Mouse (Mus musculus): ENCODE measurements at regions not wholly inside any gene's neighbourhood (a gene's known extent, or its start where the extent isn't known, plus 50 kb on each side); places are given as distances from the start of the nearest gene placed in this dataset.

- DNase-seq (no peak), ATAC-seq (ENCODE audit: low read depth) (no peak)
- Histone ChIP-seq H3K27ac (no peak overlapping the region), H3K36me3 (no peaks in the 10 kb centered on the region), H3K9me3 (replicated peaks) (no peaks in the 10 kb centered on the region), H3K27me3 (no peaks in the 10 kb centered on the region), H3K4me3 (replicated peaks) (no peak overlapping the region), H3K4me1 (replicated peaks) (no peaks in the 10 kb centered on the region), H3K4me2 (no peak overlapping the region), H3K9ac (no peak overlapping the region)
- 72% methylated on average over 4 of the region's 4 CpGs for WGBS (ENCODE audit: insufficient replicate concordance)
Measured at GRCm38 (mm10) chr1:73532316-73532715, 516.6 kb upstream of the Tnp1 start.

- no peak for DNase-seq
- H3K4me2 ChIP-seq: no peak overlapping the region
- no peak overlapping the region for H3K4me3 ChIP-seq (replicated peaks)
- H3K27ac ChIP-seq: no peak overlapping the region
- no peaks in the 10 kb centered on the region for H3K27me3 ChIP-seq
- no peak overlapping the region for H3K9ac ChIP-seq
- no peak for ATAC-seq (ENCODE audit: low read depth)
- H3K4me1 ChIP-seq (replicated peaks): no peaks in the 10 kb centered on the region
- H3K36me3 ChIP-seq: no peaks in the 10 kb centered on the region
- H3K9me3 ChIP-seq (replicated peaks): no peaks in the 10 kb centered on the region
- WGBS (ENCODE audit: insufficient replicate concordance): 40% methylated on average over 3 of the region's 3 CpGs
Measured at GRCm38 (mm10) chr1:73531831-73532230, 516.1 kb upstream of the Tnp1 start.

DNA sequence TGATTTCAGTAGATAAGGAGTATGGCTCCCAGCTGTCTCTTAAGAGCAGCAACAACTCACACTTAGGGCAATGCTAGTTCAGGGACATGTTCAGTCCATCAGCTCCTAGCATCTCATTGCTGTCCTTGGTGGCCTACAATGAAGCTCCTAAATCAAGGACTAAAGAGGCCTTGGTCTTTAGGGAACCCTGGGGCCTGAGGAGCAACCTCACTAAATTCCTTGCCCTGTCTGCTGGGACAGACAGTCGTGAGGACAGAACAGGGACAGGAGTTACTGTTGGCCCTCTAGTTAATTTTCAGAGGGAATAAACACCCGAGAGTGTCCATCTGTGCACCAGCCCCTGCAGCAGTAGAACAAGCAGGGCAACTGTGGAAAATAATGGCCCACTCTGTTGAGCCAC is 514.6 kb upstream of the Tnp1 start:
- 28% methylated on average over 2 of the region's 2 CpGs for WGBS (ENCODE audit: insufficient replicate concordance)
- DNase-seq (no peak), ATAC-seq (ENCODE audit: low read depth) (no peak)
- H3K9ac ChIP-seq: no peak overlapping the region
- no peaks in the 10 kb centered on the region for H3K4me1 ChIP-seq (replicated peaks)
- H3K4me2 ChIP-seq: no peak overlapping the region
- H3K4me3 ChIP-seq (replicated peaks): no peak overlapping the region
- H3K27me3 ChIP-seq: no peaks in the 10 kb centered on the region
- H3K9me3 ChIP-seq (replicated peaks): no peaks in the 10 kb centered on the region
- H3K36me3 ChIP-seq: no peaks in the 10 kb centered on the region
- H3K27ac ChIP-seq: no peak overlapping the region

GRCm38 (mm10) chr1:73528623-73529022 is 512.9 kb upstream of the Tnp1 start:
- Histone ChIP-seq H3K9ac (no peak overlapping the region), H3K36me3 (no peaks in the 10 kb centered on the region), H3K4me3 (replicated peaks) (no peak overlapping the region), H3K27ac (no peak overlapping the region), H3K27me3 (no peaks in the 10 kb centered on the region), H3K4me1 (replicated peaks) (no peaks in the 10 kb centered on the region), H3K9me3 (replicated peaks) (no peaks in the 10 kb centered on the region), H3K4me2 (no peak overlapping the region)
- 47% methylated on average over 1 of the region's 1 CpGs for WGBS (ENCODE audit: insufficient replicate concordance)
- DNase-seq (no peak), ATAC-seq (ENCODE audit: low read depth) (no peak)

- no peaks in the 10 kb centered on the region for H3K36me3 ChIP-seq
- DNase-seq (no peak), ATAC-seq (ENCODE audit: low read depth) (no peak)
- H3K4me3 ChIP-seq (replicated peaks): no peak overlapping the region
- H3K9ac ChIP-seq: no peak overlapping the region
- no peaks in the 10 kb centered on the region for H3K9me3 ChIP-seq (replicated peaks)
- H3K27me3 ChIP-seq: no peaks in the 10 kb centered on the region
- no peaks in the 10 kb centered on the region for H3K4me1 ChIP-seq (replicated peaks)
- no peak overlapping the region for H3K4me2 ChIP-seq
- 62% methylated on average over 8 of the region's 8 CpGs for WGBS (ENCODE audit: insufficient replicate concordance)
- no peak overlapping the region for H3K27ac ChIP-seq
Measured at GRCm38 (mm10) chr1:73516441-73516840, 500.7 kb upstream of the Tnp1 start.

GRCm38 (mm10) chr1:73515781-73516180 is 500.1 kb upstream of the Tnp1 start:
- H3K36me3 ChIP-seq: no peaks in the 10 kb centered on the region
- ATAC-seq (ENCODE audit: low read depth) (no peak), DNase-seq (no peak)
- H3K4me3 ChIP-seq (replicated peaks): no peak overlapping the region
- no peak overlapping the region for H3K9ac ChIP-seq
- 69% methylated on average over 5 of the region's 5 CpGs for WGBS (ENCODE audit: insufficient replicate concordance)
- no peaks in the 10 kb centered on the region for H3K4me1 ChIP-seq (replicated peaks)
- H3K27ac ChIP-seq: no peak overlapping the region
- no peaks in the 10 kb centered on the region for H3K9me3 ChIP-seq (replicated peaks)
- no peak overlapping the region for H3K4me2 ChIP-seq
- H3K27me3 ChIP-seq: no peaks in the 10 kb centered on the region

- ATAC-seq (ENCODE audit: low read depth) (no peak), DNase-seq (no peak)
- Histone ChIP-seq H3K9ac (no peak overlapping the region), H3K4me2 (no peak overlapping the region), H3K4me3 (replicated peaks) (no peak overlapping the region), H3K36me3 (no peaks in the 10 kb centered on the region), H3K9me3 (replicated peaks) (no peaks in the 10 kb centered on the region), H3K27me3 (no peaks in the 10 kb centered on the region), H3K4me1 (replicated peaks) (no peaks in the 10 kb centered on the region), H3K27ac (no peak overlapping the region)
- 56% methylated on average over 5 of the region's 5 CpGs for WGBS (ENCODE audit: insufficient replicate concordance)
Measured at GRCm38 (mm10) chr1:73513822-73514221, 498.1 kb upstream of the Tnp1 start.

DNA sequence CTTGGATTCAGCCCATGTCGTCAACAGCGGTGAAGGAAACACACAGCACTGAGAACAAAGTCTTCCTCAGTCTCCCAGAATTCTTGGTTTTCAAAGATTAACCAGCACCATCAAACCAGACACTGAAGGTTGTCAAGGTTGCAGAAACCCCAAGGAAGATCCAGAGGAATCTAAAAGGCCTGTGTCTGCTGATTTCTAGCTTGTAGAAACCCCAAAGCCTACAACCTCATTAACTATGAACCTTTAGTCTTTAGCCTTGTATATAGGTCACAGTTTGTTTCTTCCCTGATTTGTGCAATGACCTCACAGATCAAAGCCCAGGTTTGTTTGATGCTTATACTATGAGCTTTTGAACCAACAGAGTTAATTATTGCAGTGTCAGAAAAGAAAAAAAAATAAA is 497.1 kb upstream of the Tnp1 start:
- Histone ChIP-seq H3K4me2 (no peak overlapping the region), H3K4me1 (replicated peaks) (no peaks in the 10 kb centered on the region), H3K4me3 (replicated peaks) (no peak overlapping the region), H3K27me3 (no peaks in the 10 kb centered on the region), H3K36me3 (no peaks in the 10 kb centered on the region), H3K9ac (no peak overlapping the region), H3K9me3 (replicated peaks) (no peaks in the 10 kb centered on the region), H3K27ac (no peak overlapping the region)
- ATAC-seq (ENCODE audit: low read depth): no peak
- DNase-seq: no peak
- WGBS (ENCODE audit: insufficient replicate concordance): 67% methylated on average over 2 of the region's 2 CpGs

DNA sequence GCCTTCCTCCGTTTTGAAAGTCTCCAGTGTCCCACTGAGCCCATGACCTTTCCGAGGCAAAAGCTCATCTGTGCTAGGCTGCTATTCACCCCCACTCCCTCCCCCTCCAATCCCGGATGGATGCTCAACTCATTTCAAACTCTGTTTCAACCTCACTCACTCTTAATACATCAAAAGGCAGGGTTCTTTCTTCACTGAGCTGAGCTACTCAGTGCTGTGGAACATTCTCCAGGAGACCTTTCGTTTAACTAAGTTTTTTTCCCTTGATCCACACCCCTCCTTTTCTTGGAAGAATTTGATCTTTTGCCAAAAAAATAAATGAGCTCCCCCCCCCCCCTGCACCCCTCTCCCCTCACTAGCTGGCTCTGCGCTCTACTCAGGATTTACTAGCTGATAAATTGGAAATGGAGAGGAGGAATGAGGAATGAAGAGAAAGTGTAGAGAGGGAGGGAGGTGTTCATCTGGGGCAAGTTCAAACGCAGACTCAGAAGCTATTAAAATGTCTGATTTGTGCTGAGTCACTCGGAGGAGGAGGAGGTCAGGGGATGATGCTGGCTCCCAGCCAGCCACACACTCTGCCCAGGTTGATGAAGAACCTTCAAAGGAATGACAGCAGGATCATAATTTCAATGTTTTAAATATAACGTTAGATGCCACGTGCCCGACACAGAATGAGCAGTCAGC is 491.5 kb upstream of the Tnp1 start:
- DNase-seq (no peak), ATAC-seq (ENCODE audit: low read depth) (no peak)
- H3K36me3 ChIP-seq: no peaks in the 10 kb centered on the region
- H3K9ac ChIP-seq: no peak overlapping the region
- H3K4me1 ChIP-seq (replicated peaks): no peaks in the 10 kb centered on the region
- H3K27ac ChIP-seq: no peak overlapping the region
- no peaks in the 10 kb centered on the region for H3K9me3 ChIP-seq (replicated peaks)
- H3K4me3 ChIP-seq (replicated peaks): no peak overlapping the region
- WGBS (ENCODE audit: insufficient replicate concordance): 57% methylated on average over 10 of the region's 10 CpGs
- H3K4me2 ChIP-seq: no peak overlapping the region
- no peaks in the 10 kb centered on the region for H3K27me3 ChIP-seq

DNA sequence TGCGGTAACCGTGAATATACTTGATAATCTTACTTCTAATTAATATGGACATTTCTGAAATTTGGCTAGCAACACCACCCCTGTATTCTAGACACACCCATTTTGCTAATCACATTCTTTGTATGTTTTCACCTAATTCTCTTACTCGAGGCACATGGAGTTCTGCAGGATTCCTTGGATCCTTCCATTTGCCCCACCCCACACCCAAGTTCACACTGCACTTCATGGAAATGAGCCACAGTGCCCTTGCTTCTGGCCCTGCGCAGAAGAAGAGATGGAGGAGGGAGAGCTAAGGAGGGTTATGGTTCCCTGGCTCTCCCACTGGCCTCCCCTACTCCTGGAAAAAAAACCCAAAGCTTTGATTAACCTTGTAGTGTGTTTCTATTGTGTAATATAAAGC is 487.9 kb upstream of the Tnp1 start:
- no peak for ATAC-seq (ENCODE audit: low read depth)
- Histone ChIP-seq H3K9ac (no peak overlapping the region), H3K36me3 (no peaks in the 10 kb centered on the region), H3K27me3 (no peaks in the 10 kb centered on the region), H3K4me3 (replicated peaks) (no peak overlapping the region), H3K4me2 (no peak overlapping the region), H3K27ac (no peak overlapping the region), H3K9me3 (replicated peaks) (no peaks in the 10 kb centered on the region), H3K4me1 (replicated peaks) (no peaks in the 10 kb centered on the region)
- no peak for DNase-seq
- WGBS (ENCODE audit: insufficient replicate concordance): 61% methylated on average over 4 of the region's 4 CpGs

- no peak for ATAC-seq (ENCODE audit: low read depth)
- no peak overlapping the region for H3K9ac ChIP-seq
- 51% methylated on average over 3 of the region's 3 CpGs for WGBS (ENCODE audit: insufficient replicate concordance)
Measured at GRCm38 (mm10) chr1:73500671-73501070, 485.0 kb upstream of the Tnp1 start.

DNA sequence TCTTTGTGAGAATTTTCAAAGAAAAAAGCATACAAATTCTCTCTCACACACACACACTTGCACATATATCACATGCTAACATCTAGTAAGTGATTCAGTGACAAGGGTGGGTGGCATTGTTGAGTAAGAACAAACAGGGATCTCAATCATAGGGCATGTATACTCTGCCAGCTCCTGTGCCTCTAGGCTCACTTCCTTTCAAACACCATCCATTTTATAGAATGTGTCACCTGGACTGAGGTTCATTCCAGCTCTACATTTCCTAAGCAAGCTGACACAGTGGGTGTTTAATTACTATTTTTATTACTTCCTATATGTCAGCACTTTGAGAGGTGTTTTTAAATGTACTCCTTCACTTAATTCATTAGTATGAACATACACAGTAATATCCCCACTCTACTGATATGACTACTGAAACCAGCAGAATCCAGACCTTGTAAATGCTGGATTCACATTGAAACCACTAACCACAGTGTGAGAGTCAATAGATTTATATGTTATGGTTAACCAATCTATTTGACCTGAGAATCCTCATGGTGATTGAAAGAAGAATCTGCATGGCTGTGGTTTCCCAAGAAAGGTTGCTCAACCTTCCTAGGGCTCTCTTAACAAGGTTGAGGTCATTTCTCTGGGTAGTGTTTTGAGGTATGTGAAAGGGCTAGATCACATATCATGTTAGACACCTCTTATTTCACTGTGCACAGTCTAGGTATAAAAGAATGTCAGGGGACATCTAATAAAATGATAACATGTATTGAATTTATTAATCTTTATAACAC is 480.5 kb upstream of the Tnp1 start:
- ATAC-seq (ENCODE audit: low read depth) (no peak), DNase-seq (no peak)
- H3K4me3 ChIP-seq (replicated peaks): no peak overlapping the region
- H3K4me2 ChIP-seq: no peak overlapping the region
- no peak overlapping the region for H3K9ac ChIP-seq
- H3K27ac ChIP-seq: no peak overlapping the region
- H3K36me3 ChIP-seq: no peaks in the 10 kb centered on the region
- no peaks in the 10 kb centered on the region for H3K4me1 ChIP-seq (replicated peaks)
- H3K9me3 ChIP-seq (replicated peaks): no peaks in the 10 kb centered on the region
- H3K27me3 ChIP-seq: no peaks in the 10 kb centered on the region

More at GRCm38 (mm10) chr1:73500671-73501070, 485.0 kb upstream of the Tnp1 start:
- no peak overlapping the region for H3K4me3 ChIP-seq (replicated peaks)
- H3K4me1 ChIP-seq (replicated peaks): no peaks in the 10 kb centered on the region
- DNase-seq: no peak
- no peaks in the 10 kb centered on the region for H3K27me3 ChIP-seq
- H3K9me3 ChIP-seq (replicated peaks): no peaks in the 10 kb centered on the region
- H3K36me3 ChIP-seq: no peaks in the 10 kb centered on the region
- H3K27ac ChIP-seq: no peak overlapping the region
- no peak overlapping the region for H3K4me2 ChIP-seq
